Mouse (Mus musculus): ENCODE results near the gene Mboat7.
A peak's percentile ranks its signal among the peaks of the same experiment; 100 is the strongest.

The Mboat7 gene

DNA sequence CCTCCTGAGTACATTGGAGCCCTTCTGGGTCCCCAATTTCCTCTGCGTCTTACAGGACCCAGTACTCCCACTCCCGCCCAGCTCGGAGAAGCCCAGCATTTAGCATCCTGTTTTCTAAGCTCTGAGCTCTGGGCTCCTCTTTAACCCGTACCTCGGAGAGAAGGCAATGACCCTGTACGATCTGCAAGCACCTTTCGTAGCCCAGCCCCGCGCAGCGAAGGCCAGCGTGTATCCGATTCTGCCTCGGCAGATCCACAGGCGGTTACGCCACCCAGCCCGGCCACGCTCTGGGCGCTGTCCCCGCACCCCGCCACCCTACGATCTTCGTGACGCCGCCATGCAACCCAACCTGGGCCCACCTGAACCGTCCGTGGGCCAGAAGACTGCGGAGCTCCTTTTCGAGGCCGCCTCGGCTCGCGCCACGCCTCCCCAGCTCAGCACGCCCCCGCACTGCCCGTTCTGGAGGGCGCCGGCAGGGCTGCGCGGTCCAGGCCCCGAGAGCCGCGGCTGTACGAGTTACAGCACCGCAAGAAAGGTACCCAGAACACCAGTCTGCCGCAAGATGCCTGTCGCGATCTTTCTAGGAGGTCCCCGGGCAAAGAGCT, 839 bp downstream of the Mboat7 start, which contains the start of gene Tsen34:
Gene Tsen34, plus strand, starts transcription at position 482 of the 605 bp plus-strand sequence.
- DNase-seq (ENCODE audit: low spot score) = no peak

DNA sequence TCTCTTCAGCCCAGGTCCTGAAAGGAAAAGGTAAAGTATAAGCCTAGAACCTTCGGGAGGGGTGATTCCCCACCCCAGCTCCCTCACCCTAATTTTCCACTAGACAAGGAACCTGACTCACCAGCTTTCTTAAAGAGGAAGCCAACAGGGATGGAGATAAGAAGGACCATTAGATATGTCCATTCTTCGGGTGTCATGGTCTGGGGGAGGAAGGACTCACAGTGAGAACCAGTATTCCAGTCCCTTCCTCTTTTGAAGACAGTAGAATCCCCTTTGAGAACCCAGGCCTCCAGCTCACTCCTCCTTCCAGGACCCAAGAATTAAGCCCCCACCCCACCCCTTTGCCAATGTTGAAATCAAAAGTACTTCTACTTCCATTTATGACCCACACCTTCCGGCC, 1.4 kb downstream of the Mboat7 start:
- no peak for DNase-seq (ENCODE audit: low spot score)

DNA sequence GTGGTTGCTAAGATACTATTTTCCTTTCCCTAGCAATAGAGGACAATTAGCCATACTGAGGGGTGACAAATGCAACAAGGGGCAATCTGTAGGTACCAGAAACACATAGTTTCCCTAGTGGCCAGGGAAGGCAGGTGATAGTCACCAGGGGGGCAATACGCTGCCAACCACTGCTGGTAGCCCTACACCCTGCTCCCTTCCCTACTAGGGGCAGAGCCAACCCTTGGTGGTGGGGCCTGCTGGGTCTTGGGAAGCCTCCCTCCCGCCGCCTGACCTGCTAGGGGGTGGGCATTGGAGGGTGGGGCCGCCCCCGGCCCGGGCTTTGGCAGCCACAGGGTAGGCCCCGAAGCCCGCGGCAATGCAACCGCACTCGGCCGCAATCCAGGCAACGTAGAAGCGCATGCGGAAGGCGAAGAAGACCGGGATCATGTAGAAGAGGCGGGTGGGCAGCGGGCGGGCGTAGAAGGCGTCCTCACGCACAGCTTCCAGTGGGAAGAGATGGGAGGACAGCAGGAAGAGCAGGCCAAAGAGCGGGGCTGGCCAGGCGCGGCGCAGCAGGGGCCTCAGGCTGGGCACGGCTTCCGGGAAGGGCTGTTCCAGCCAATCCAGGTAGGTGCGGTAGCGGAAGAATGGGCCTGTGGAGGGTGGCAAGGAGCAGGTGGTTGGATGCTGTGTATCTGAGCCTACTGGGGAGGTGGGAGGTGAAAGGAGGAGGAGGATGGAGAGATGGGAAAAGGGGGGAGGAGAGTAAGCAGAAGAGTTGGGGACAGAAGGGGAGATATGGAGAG, 7.7 kb downstream of the Mboat7 start:
- no peak for DNase-seq (ENCODE audit: low spot score)

DNA sequence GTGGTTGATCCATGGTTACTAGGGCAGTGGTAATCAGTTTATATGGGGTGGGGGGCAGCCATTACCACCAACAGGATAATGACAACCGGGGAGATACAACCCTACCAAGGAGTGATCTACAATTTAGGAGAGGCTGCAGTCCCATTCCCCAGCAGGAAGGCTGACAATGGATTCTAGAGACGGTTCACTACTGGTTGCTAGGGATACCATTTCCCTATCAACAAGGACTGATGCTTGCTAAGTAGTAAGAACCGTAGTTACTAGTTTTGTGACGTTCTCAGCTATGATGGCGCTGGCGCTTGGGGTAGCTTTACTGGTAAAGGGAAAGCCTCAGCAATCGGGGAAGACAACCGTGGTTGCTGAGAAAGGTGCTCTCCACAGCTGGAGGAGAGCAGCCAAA, 8.6 kb downstream of the Mboat7 start:
- no peak for DNase-seq (ENCODE audit: low spot score)

DNA sequence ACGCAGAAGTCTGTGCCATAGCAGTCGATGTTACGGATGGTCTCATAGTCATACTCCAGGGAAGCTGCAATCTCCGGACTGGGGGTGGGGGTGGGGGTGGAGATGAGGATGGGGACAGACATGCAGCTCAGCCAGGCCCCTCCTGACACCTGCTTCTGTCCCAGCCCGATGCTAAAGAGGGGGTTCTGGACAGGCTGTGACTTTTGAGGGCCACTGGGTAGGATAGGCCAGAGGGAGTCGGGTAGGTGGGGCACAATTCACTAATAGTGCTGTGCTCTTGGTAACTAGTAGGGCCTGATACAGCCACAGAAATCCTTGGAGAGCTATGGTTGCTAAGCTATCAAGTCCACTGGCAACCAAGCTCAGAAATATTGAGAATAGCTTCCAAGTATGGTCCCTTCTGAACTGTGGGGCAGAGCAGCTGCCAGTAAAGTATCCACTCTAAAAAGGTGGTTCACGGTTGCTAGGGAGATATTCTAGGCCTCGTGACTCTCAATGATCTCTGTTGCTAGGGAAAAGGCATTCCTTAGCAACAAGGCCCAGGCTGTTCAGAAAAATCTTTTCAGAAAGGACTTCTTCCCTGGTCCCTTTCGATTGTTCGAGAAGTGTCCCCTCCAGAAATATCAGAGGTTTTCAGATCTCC, 9.3 kb downstream of the Mboat7 start:
- no peak for DNase-seq (ENCODE audit: low spot score)

DNA sequence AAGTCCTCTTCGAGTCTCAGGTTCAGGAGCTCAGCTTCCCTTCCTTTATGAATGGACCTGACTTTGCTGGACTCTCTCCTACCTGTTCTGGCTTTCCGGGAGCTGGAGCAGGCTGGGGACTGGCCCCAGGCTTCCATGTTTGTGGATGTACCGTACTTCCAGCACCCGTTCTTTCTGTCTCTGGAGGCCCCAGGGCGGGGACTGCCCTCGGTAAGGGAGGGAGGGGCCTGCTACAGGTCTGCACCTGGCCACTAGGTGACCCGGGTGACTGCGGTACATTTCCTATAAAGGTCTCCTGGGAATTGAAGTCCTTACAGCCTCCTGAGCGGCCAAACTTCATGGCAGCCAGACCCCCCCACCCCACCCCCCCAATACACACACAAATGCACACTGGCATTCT, 16.0 kb downstream of the Mboat7 start, which contains the start of gene Tmc4:
Gene Tmc4, minus strand, starts transcription at position 212 of the 400 bp plus-strand sequence.
- DNase-seq (ENCODE audit: low spot score) = no peak

DNA sequence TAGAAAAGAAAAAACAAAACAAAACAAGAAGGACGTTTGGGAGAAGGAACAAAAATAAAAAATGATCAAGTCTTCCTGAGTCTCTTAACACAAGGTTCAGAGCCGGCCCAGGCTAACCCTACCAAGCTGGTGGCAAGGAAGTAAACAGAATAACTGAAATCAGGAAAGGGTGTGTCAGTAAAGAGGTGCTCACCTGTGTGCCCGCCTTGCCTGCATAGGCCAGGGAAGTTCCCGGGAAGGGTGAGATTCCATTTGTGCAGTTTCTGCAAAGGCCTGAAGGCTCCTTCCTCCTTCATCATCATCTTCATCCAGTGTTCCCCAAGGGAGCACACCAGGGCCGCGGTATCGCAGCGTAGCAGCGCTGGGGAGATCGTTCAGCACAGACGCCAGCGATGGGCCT, 17.0 kb downstream of the Mboat7 start:
- no peak for DNase-seq (ENCODE audit: low spot score)

DNA sequence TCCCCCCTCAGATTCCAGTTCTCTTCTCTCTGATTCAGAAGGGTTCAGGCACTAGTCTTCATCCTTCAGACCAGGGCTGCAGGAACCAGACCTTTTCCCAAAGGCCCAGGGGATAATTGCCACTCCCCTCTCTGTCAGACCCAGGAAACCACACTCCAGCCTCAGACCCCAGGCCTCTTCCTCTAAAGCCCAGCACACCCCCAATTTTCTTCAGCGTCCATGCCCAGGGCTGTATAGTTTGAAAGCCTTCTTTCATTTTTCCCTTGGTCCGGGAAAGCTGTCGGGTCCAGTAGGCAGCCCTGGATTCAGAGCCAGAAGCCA, 18.1 kb downstream of the Mboat7 start:
- DNase-seq (ENCODE audit: low spot score) = no peak

DNA sequence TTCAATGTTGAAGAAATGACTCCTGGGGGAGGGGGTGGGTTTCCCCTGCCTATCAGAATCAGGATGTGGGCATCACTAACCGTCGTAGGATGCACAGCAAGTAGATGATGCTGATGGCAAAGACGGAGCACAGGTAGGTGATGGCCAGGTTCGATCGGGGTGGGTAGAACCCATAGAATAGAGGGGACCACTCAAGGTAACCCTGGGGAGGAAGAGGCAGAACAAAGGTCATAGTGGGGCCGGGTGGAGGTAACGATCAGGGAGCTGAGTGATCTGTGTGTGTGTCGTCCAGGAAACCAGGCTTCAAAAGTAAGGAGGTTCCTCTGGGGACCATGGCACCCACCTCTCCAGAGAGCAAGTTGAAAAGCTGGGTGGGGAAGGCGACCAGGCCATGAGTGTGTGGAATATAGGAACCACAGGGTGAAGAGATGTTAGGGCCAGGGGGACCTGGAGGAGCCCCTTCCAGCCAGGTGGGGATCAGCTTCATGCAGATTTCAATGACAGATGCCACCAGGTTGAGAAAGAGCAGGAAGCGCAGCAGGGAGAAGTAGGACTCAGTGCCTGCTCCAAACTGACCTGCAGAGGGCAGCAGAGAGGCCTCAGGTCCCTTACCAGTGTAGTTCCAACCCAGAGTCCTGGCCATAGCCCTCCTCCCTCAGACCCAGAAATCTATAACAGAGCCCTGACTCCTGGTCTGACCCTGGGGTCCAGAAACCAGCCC, 18.7 kb downstream of the Mboat7 start:
- DNase-seq (ENCODE audit: low spot score) = peak; percentile 79

DNA sequence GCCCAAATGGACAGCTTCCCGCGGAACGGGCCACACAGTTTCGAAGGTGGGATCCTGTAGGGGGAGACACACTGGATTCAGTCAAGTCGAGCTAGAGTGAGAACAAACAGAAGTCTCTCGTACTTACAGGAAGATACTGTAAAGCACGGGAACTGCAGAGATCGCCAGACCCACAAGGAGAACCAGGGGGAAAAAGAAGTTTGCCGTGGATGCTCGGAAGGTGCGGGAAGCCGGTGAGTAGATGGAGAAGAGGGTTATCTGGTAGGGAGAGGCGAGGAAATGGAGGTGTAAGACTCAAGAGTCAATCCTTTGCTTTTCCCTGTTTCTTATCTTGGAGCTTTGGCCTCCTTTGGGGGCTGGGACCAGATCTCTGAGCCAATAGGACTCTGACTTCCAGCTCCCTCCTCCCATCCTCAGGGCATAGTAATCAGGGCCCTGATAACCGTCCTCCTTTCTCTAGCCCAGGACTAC, 26.4 kb downstream of the Mboat7 start:
- DNase-seq (ENCODE audit: low spot score) = peak; percentile 65

DNA sequence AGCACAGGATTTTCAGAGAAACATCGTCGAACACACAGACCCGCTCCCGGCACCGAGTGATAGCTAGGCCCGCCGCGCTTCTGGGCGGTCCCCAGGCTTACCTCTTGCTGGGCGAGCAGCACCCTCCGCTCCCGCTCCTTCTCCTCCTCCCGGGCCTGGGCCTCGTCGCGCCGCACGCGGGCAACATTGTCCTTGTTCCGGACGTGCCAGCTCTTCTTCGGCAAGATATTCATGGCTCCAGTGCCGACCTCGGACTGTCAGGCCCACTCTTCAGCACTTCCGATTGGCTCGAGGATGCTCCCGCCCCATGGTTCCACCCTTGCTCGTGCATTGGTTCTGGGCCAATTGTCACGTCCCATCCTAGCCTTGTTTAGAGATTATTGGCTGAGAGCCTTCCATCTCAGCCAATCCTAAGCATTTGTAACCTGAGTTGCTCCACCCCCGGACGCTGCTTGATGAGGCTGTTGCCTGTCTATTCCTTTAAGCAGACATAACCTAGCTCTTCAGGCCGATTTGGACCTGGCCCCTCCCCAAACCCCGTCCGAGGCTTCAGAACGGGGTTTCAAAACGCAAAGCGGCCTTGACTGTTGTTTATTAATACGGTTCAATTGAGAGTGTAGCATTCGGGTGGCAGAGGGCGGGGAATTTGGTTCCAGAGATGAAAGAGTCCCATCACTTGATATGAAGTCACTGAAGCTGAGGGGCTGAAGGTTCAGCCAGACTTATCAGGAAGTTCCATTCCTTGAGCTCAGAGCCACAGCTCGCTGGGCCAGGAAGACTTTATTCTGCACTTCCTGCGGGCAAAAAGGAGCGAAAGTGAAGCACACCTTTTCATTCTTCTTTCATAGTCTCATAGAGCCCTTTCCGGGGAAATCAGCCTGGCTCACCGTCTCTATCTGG, 27.9 kb downstream of the Mboat7 start, which contains the start of gene Leng1:
Gene Leng1, minus strand, starts transcription at position 626 of the 900 bp plus-strand sequence.
- peak; percentile 98 for DNase-seq (ENCODE audit: low spot score)

DNA sequence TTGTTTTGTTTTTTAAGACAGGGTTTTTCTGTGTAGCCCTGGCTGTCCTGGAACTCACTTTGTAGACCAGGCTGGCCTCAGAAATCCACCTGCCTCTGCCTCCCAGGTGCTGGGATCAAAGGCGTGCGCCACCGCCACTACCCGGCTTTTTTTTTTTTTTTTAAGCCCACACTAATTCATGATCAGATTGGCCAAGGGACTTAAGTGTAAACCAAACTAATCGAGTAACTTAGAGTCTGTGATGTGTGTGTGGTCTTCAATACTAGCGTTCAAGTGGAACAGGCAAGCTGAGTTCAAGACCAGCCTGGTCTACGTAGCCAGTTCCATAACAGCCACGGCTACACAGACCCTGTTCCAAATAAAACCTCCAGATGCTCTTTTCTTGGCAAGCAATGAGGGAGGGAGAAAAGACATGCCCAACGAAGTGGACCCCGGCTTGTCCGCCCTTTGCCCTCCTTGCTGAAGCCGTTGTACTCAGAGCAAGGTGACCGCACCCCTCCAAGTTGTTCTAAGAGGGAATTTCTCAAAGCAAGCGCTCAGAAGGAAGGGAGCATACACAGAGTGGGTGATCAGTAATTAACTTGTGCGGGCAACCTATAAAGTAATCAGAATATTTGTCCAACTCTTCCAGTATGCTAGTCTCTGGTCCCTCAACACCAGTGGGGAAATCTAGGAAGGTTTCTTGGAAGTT, 28.7 kb downstream of the Mboat7 start:
- no peak for DNase-seq (ENCODE audit: low spot score)

DNA sequence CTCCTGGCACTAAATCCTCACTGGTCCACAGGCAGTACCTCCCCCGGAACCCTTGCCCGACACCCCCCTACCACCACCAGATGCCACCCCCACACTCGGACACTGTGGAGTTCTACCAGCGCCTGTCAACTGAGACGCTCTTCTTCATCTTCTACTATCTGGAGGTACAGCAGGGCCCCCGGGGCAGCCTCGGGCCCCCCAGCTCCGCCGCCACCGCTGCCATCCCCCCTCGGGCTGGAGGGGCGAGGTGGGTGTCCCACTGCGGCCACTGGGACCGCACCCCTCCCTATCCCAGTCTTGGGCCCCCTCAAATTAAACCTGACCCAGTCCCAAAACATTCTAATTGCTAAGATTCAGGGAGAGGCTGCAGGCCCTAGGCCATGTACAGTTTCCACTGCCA, 34.7 kb downstream of the Mboat7 start:
- no peak for DNase-seq (ENCODE audit: low spot score)

DNA sequence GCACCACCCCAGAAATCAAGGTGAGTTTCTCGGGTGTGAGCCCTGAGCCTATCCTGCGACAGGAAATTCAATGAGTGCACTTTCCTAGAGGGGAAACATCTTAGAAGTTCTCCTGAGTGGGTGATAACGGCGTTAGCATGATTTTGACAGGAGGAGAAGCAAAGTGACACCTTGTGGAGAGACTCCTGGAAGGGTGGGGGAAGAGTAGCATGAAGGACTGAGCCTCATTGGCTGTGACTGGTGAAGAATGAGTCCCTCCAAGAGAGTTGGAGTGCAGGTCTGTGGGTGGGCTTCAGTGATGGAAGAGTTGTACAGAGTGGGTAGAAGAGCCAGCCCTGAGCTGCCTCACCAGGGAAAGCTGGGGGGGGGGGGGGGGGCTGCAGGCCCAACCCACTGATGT, 36.4 kb downstream of the Mboat7 start:
- DNase-seq (ENCODE audit: low spot score) = no peak

DNA sequence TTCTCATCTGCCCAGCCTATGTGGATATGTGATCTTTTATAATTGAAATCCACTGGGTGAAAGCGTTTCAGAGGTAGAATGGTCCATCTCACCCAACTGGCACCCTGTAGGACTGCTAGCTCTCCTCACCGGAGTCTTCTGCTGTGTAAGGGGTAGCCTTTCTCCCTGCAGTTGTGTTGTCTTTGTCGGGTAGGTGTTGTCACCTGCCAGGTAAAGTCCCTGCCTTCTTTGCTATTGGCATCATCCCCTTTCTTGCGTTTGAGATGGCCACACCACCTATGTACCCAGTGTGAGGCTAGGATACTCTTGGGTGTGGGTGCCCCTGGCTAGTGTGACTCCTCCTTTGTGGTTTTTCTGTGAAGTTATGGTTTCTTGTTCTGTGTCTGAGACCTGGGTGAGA, 46.7 kb downstream of the Mboat7 start:
- DNase-seq (ENCODE audit: low spot score) = peak; percentile 15

DNA sequence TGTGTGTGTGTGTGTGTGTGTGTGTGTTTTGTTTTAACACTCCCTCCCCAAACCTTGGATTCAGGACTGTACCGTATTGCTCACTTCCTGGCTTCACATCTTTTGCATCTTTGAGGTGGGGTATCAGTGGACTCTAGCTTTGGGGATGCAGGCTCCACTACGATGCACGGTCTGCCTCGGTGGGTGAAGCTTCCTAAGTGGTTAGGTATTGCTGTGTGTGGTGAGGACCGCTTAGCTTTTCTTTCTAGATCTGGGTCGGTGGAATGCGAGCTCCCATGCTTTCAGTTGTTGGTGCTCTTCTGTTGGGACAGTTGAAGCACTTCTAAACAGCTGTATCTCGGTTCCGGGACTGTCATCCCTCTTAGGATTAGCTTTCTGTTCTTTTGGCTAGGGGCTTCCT, 47.1 kb downstream of the Mboat7 start:
- DNase-seq (ENCODE audit: low spot score) = peak; percentile 13

DNA sequence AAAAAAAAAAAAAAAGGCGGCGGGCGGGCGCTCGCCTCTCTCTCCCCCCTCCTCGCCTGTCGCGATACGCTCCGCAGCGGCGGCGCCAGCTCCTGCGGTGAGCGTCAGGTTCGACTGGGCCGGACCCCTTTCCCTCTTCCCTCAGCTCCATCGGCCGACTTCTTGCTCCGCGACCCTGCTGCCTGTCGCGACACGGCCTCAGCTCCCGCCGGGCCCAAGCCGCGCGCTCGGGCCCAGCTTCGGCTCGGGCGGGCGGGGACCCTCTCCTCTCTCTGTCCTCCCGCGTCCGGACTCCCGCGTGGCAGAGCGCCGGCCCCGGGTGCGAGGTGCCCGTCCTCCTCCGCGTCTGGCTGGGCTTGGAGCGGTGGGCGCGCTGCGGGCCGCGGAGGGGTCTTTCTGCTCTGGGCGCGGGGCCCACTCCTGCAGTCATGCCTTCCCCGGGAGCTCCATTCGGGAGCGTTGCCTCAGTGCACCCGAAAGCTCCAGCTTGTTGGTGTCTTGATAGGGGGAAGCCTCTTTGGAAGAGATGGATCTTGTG, 47.8 kb downstream of the Mboat7 start:
- no peak for DNase-seq (ENCODE audit: low spot score)

DNA sequence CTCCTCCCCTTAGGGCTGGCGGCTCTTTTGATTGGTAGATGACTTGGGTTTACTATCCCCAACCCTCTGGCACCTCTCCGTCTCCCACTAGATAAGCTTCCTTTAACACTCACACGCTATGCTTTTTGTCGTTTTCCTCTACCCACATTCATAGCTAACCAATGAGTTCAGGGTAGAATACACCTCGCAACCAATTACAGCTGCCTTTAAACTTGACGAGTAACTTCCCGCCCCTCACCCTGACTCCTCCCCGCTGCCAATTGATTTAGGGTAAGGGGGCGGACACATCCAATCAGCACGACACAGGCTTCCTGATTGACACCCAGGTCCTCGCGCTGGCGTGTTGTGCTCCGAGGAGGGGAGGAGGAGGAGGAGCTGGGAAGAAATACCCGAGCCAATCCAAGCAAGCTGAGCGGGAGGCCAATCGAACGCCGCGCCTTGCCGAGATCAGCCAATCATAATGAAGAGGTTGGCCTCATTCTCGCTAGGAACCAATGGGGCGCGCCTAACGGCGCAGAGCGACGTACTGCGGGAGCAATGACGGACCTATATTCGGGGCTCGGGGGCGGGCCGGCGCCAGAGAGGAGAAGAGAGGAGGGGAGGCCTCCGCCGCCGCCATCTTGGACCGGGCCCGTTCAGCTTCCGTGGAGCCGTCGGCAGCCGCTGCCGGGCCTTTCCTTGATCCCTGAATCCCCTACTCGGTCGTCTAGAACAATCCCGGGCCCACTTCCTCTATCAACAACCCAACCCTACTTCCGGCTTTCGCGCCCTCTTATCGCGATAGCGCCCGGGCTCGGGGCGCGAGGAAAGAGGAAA, 48.4 kb downstream of the Mboat7 start, which contains the start of gene Cnot3:
Gene Cnot3, plus strand, starts transcription at position 597 of the 816 bp plus-strand sequence.
- DNase-seq (ENCODE audit: low spot score) = peak; percentile 98

DNA sequence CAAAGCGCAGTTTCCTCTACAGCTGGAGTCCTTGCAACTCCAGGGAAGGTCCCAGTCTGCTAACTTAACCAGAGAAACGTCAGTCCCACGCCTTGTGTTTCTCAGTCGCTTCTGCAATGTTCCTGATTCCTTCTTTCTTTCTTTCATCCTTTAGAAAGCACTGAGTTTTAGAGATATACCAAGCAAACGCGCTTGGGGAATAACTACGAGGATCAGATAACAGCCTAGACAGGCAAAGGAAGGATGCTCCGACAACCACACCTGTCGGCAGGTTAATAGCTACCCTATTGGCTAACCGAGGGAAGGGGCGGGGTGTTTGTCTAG, 49.0 kb downstream of the Mboat7 start:
- DNase-seq (ENCODE audit: low spot score) = no peak

DNA sequence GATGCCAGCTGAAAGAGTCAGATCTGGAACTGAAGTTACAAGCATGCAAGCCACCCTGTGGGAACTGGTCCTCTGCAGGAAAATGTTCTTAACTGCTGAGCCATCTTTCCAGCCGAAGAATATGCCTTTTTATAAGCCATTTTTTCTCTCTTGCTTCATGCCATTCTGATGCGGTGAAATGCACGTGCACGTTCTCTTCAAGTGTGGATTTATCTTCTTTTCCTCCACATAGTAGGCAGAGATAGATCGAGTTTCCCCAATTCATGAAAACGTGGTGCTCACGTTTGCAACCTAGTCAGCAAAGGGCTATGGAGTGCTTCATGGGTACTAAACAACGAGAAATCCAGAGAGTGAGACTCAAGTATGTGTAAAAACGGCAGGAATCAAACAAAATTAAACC, 49.5 kb downstream of the Mboat7 start:
- DNase-seq (ENCODE audit: low spot score) = no peak
